Mouse (Mus musculus) forebrain, embryonic 14.5 days (tissue): ENCODE measurements around the gene Mon1b. TPM values are rescaled to one million over a fixed set of nuclear protein-coding genes. Genes with fewer than 3 reads are reported as not detected.

ENCODE experiments used
- ATAC-seq: fragments of 200-750 bp; cut with Nextera tagmentation; 2 replicates; pipeline ENCODE4 v1.8.0; 2017; ENCODE audit warnings: mild to moderate bottlenecking, moderate library complexity
- DNase-seq: peaks from one replicate; pipeline ENCODE4 v3.0.0-alpha.2; 2015; ENCODE audit warnings: low spot score
- H3K27ac ChIP-seq: fragments of 300-500 bp; sonication (generic); 2 replicates; pipeline ENCODE4 v1.5.1; 2014; ENCODE audit warnings: low read depth, mild to moderate bottlenecking, control low read depth, low read length, moderate library complexity
- H3K27me3 ChIP-seq: fragments of 300-500 bp; sonication (generic); replicated peaks from 2 replicates; pipeline ENCODE4 v1.6.1; 2014; ENCODE audit warnings: low read length, control low read depth, mixed read lengths; ENCODE audit not compliant: control insufficient read depth, insufficient read depth
- H3K36me3 ChIP-seq: fragments of 300-500 bp; sonication (generic); 2 replicates; pipeline ENCODE4 v1.6.1; 2014; ENCODE audit warnings: low read length, control low read depth; ENCODE audit not compliant: control insufficient read depth, insufficient read depth
- H3K4me1 ChIP-seq: fragments of 300-500 bp; sonication (generic); 2 replicates; pipeline ENCODE4 v1.6.1; 2014; ENCODE audit warnings: antibody characterized with exemption, low read length, control low read depth; ENCODE audit not compliant: control insufficient read depth, insufficient read depth
- H3K4me2 ChIP-seq: fragments of 300-500 bp; sonication (generic); 2 replicates; pipeline ENCODE4 v1.6.1; 2014; ENCODE audit warnings: mild to moderate bottlenecking, control low read depth, low read length
- H3K4me3 ChIP-seq: fragments of 300-500 bp; sonication (generic); 2 replicates; pipeline ENCODE4 v1.5.1; 2014; ENCODE audit warnings: low read depth, low read length, control low read depth
- H3K9ac ChIP-seq: fragments of 300-500 bp; sonication (generic); 2 replicates; pipeline ENCODE4 v1.6.1; 2014; ENCODE audit warnings: mild to moderate bottlenecking, low read length, control low read depth, moderate library complexity
- H3K9me3 ChIP-seq: fragments of 300-500 bp; sonication (generic); replicated peaks from 2 replicates; pipeline ENCODE4 v1.6.1; 2016; ENCODE audit warnings: low read length, control low read depth, mixed read lengths; ENCODE audit not compliant: control insufficient read depth
- WGBS: fragments of 180-500 bp; shearing (Covaris S2); extraction: QIAGEN DNeasy Blood & Tissue Kit; methylation state at CpG from one replicate; pipeline ENCODE4 v1.1.7; 2014; 5-methylcytosine and 5-hydroxymethylcytosine counted together
- polyA plus RNA-seq: library from polyadenylated mRNA; unstranded; fragments of >200 nt; fragmentation: Nextera tagmentation; extraction: Ambion mirVana; gene quantifications from 2 replicates; pipeline ENCODE4 v1.2.1, GENCODE M21; 2014

Mon1b gene
- polyA plus RNA-seq, 1 experiment from 2014 or later: 11.4 TPM

DNA sequence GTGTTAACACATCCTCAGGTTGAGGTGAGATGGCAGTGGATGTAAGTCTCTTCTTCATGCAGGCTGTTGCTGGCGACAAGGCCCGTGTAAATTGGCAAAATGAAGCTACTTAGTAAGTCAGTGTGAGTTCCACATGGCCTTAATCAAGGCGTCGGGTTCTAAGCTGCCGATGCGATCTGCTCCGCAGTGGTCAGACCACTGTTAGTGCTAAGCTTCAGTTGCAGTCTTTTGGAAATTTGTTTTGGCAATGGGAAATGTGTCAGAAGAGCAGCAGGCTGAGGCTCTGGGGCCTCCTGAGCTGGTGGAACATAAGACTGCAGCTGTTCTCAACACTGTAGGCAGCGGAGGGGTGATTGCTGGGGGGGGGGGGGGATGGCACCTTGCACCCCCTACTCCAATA, 30.6 kb downstream of the Mon1b start:
- Histone ChIP-seq H3K27ac (peak overlapping the region; percentile 74), H3K4me1 (peaks cover 11% of the 10 kb centered on the region), H3K4me2 (no peak overlapping the region), H3K27me3 (no peaks in the 10 kb centered on the region), H3K9ac (no peak overlapping the region), H3K4me3 (no peak overlapping the region), H3K36me3 (no peaks in the 10 kb centered on the region), H3K9me3 (no peaks in the 10 kb centered on the region)
- 48% methylated on average over 8 of the region's 8 CpGs for WGBS
- DNase-seq (peak; percentile 67), ATAC-seq (peak; percentile 16)

DNA sequence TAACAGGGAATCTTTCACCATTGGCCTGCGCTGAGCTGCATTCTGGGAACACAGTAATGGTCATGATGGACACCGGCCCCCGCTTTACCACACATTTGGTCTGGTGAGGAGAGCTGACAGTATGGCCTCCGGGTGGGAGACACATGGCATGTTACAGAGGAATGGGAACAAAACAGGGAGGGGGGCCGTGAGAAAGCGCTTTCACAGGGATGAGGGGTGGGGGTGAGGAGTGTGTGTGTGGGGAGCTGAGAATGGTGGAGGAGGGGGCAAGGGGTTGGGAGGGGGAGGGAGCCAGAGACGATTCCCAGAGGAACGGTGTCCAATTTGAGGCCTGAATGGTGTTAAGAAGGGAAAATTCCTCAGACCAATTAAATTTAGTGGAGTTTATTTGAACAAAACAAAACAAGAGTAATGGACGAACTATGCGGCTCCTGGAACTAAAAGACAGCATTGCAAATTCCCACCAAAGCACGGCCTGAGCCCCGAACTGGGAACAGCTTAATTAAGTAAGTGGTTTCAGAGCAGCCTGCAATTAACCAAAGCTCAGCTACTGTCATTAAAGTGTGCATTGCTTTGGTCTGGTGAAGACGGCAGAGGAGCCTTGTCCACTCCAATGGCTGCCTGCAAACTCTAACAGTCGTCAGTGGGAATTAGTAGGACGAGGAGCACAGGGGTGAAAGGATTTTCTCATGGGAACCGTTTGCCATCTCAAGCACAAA, 31.5 kb downstream of the Mon1b start:
- H3K9me3 ChIP-seq: no peaks in the 10 kb centered on the region
- no peaks in the 10 kb centered on the region for H3K36me3 ChIP-seq
- H3K9ac ChIP-seq: no peak overlapping the region
- peak; percentile 82 for DNase-seq
- peak overlapping the region; percentile 74 for H3K27ac ChIP-seq
- peak; percentile 77 for ATAC-seq
- H3K4me3 ChIP-seq: no peak overlapping the region
- no peaks in the 10 kb centered on the region for H3K27me3 ChIP-seq
- WGBS: 13% methylated on average over 16 of the region's 16 CpGs
- H3K4me2 ChIP-seq: no peak overlapping the region
- peaks cover 11% of the 10 kb centered on the region for H3K4me1 ChIP-seq

DNA sequence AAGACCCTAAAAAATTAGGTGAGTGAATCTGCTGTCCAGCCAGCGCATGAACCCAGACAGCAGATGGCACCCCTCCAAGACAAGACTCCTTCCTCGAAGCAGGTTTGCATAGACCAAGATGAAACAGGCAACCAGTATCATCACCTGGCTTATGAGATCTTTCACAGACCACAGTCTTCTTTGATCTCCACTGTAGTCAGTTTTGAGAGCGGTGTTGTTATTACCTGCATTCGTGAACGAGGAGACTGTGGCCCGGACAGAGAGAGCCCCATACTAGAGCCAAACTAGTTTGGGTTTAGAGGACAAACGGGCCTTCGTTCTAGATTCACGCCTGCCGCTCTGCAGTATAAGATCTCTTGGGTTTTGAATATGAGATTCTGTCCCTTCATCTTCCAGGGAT, 34.5 kb downstream of the Mon1b start:
- ATAC-seq: no peak
- no peaks in the 10 kb centered on the region for H3K27me3 ChIP-seq
- 88% methylated on average over 10 of the region's 10 CpGs for WGBS
- no peak overlapping the region for H3K4me2 ChIP-seq
- no peak overlapping the region for H3K4me3 ChIP-seq
- no peak for DNase-seq
- H3K9me3 ChIP-seq: no peaks in the 10 kb centered on the region
- no peak overlapping the region for H3K9ac ChIP-seq
- no peaks in the 10 kb centered on the region for H3K36me3 ChIP-seq
- H3K4me1 ChIP-seq: peaks cover 12% of the 10 kb centered on the region
- no peak overlapping the region for H3K27ac ChIP-seq

DNA sequence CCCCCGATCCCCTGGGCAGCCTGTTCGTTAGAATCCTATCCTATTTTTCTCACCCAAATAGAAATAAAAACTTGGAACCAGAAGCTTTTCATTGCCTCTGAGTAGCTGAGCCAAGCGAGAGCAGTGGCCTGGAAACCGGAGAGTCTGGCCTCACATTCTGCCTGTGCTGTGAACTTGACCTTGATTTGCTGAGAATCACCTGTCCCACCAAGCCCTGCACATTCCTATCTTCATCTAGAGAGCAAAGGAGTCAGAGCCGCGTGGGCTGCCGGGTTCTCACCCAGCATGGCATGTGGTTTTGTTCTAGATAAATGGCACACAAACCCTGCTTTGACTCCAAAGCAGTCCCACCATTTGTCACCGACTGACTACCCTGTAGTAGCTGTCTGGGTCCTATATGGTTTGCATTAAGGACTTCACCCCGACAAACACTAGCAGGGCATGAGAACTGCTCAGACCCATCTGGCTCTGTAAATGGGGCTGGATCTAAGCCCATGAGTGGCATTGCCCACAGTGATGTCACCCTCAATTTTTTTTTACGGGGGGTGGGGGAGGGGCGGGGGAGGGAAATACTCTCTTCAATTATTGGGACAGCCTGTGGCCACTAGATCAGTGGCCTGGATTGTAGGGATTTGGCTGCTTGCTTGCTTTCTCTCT, 37.3 kb downstream of the Mon1b start:
- H3K27ac ChIP-seq: peak overlapping the region; percentile 55; the same call in 1 of the 2 replicates
- H3K4me3 ChIP-seq: no peak overlapping the region
- no peak overlapping the region for H3K9ac ChIP-seq
- no peak overlapping the region for H3K4me2 ChIP-seq
- ATAC-seq (peak; percentile 94), DNase-seq (peak; percentile 67)
- no peaks in the 10 kb centered on the region for H3K36me3 ChIP-seq
- WGBS: 50% methylated on average over 11 of the region's 11 CpGs
- H3K27me3 ChIP-seq: no peaks in the 10 kb centered on the region
- H3K4me1 ChIP-seq: peaks cover 2% of the 10 kb centered on the region; the same call in 1 of the 2 replicates
- H3K9me3 ChIP-seq: no peaks in the 10 kb centered on the region

DNA sequence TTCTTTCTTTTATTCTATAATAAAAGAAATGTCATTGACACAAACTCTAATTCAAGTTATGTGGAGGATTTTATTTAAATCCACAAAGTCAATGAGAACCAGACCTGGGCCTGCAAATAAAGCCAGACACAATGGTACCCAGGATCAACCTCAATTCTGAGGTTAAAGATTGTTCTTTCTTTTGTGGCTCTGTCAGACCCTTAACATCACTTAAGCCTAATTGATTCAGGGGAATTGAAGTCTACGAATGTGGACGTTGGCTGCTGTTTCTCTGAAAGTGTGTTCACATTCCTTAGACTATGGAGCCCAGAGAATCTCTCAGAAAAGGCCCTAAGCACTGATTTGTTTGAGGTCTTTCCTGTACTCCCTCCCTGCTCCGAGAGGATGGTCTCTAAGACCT, 37.9 kb downstream of the Mon1b start:
- H3K4me1 ChIP-seq: peaks cover 2% of the 10 kb centered on the region; the same call in 1 of the 2 replicates
- no peak overlapping the region for H3K9ac ChIP-seq
- H3K4me3 ChIP-seq: no peak overlapping the region
- no peaks in the 10 kb centered on the region for H3K36me3 ChIP-seq
- H3K27me3 ChIP-seq: no peaks in the 10 kb centered on the region
- WGBS: 10% methylated on average over 3 of the region's 3 CpGs
- H3K9me3 ChIP-seq: no peaks in the 10 kb centered on the region
- DNase-seq (peak; percentile 27), ATAC-seq (peak; percentile 51)
- peak overlapping the region; percentile 33; the same call in 1 of the 2 replicates for H3K27ac ChIP-seq
- H3K4me2 ChIP-seq: no peak overlapping the region

DNA sequence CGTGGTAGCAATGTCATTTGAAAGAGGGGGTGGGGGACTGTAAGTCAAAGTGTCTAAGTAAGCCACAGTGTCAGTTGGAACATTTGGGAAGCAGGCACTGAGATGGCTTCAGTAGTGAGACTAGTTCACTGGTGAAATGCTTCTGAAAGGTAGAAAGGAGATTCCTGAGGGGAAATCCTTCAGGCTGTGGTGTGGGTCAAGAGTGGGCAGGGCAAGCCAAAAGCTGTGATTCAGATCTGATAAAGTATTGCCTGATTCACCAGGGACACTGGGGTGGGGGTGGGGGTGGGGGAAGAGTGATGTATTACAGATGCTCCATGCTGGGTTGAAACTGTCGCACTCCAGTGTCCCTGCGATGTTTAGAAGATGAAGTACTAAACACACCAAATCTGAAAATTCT, 39.2 kb downstream of the Mon1b start:
- 89% methylated on average over 3 of the region's 3 CpGs for WGBS
- Histone ChIP-seq H3K4me2 (no peak overlapping the region), H3K36me3 (no peaks in the 10 kb centered on the region), H3K4me1 (peaks cover 2% of the 10 kb centered on the region; the same call in 1 of the 2 replicates), H3K9me3 (no peaks in the 10 kb centered on the region), H3K4me3 (no peak overlapping the region), H3K9ac (no peak overlapping the region), H3K27ac (no peak overlapping the region), H3K27me3 (no peaks in the 10 kb centered on the region)
- ATAC-seq: no peak
- DNase-seq: no peak

DNA sequence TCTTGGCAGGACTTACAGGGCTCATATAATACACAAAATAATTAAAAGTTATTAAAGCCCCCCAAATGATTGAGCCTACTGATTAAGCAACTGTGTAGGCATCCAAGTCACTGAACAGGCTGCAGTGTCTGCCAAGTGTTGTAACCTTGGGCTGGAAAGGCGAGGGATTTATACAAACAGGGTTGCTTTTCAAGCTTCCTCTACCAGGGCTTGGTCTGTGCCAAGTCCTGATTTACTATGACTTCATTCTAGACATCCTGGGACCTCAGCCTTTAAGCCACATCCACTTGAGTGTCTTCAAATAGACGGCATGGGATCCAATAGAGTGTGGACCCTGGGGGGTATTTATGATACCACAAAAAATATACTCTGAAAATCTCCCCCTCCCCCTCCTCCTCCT, 39.9 kb downstream of the Mon1b start:
- Histone ChIP-seq H3K4me3 (no peak overlapping the region), H3K4me1 (peaks cover 2% of the 10 kb centered on the region; the same call in 1 of the 2 replicates), H3K27ac (no peak overlapping the region), H3K36me3 (no peaks in the 10 kb centered on the region), H3K9me3 (no peaks in the 10 kb centered on the region), H3K9ac (no peak overlapping the region), H3K4me2 (no peak overlapping the region), H3K27me3 (no peaks in the 10 kb centered on the region)
- peak; percentile 49 for DNase-seq
- WGBS: 46% methylated on average over 2 of the region's 2 CpGs
- ATAC-seq: peak; percentile 16; the same call in 1 of the 2 replicates

DNA sequence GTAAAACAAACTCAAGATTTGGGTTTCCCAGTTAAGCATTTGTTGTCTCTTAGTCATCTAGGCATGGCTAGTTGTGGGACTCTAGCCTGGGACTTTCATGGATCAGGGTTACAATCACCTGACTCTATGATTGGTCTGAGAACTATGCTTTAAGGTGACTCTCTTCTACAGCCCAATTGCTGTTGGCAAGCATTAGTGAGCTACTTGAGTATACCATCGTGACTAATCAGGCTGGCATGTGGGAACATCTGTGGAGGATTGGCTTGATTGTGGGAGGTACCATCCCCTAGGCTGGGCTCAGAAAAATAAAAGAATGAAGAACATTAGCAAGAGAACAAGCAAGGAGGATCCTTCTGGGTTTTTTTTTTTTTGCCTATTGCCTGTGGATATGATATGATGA, 41.4 kb downstream of the Mon1b start:
- Histone ChIP-seq H3K4me3 (no peak overlapping the region), H3K9ac (no peak overlapping the region), H3K27me3 (no peaks in the 10 kb centered on the region), H3K27ac (no peak overlapping the region), H3K4me2 (no peak overlapping the region), H3K4me1 (peaks cover 2% of the 10 kb centered on the region; the same call in 1 of the 2 replicates), H3K36me3 (no peaks in the 10 kb centered on the region), H3K9me3 (no peaks in the 10 kb centered on the region)
- 92% methylated on average over 1 of the region's 1 CpGs for WGBS
- DNase-seq: no peak
- no peak for ATAC-seq

DNA sequence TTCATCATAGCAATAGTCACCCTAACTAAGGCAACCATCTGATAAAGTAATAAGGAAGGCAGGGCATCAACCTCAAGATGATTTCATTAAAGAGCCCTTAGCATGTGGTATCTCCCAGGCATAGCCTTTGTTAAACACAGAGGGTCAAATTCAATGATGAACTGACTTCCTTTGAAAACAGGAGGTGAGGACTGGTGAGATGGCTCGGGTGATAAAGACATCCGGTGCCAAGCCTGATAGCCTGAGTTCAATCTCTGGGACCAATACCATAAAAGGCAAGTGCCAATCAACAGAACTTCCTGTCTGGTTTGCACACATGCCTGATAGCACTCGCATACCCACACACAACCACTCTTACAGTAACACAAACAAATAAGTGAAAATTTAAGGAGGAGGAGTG, 44.0 kb downstream of the Mon1b start:
- WGBS: 87% methylated on average over 3 of the region's 3 CpGs

More for the DNA sequence above, 44.0 kb downstream of the Mon1b start:
- Histone ChIP-seq H3K4me2 (no peak overlapping the region), H3K9me3 (0 out of 2 replicates have a peak, but pooled peaks cover 4% of the 10 kb centered on the region), H3K27ac (no peak overlapping the region), H3K4me1 (no peaks in the 10 kb centered on the region), H3K4me3 (no peak overlapping the region), H3K27me3 (no peaks in the 10 kb centered on the region), H3K9ac (no peak overlapping the region), H3K36me3 (no peaks in the 10 kb centered on the region)
- DNase-seq: no peak
- no peak for ATAC-seq
